Mouse (Mus musculus): ENCODE measurements around the gene Myo10. TPM values are rescaled to one million over a fixed set of nuclear protein-coding genes. Genes with fewer than 3 reads are reported as not detected.

The Myo10 gene
- total RNA-seq, 2 experiments from 2014 or later = 79.9 to 80.3 TPM

- no peak for DNase-seq (ENCODE audit: low spot score in 2 of 2)
Observed at GRCm38 (mm10) chr15:25791660-25792353, 169.5 kb downstream of the Myo10 start.

- no peak for DNase-seq (ENCODE audit: low spot score in 2 of 2)
Observed at GRCm38 (mm10) chr15:25794123-25794522, 171.8 kb downstream of the Myo10 start.

- DNase-seq (ENCODE audit: low spot score in 2 of 2) = no peak
Observed at GRCm38 (mm10) chr15:25795496-25795895, 173.2 kb downstream of the Myo10 start.

- no peak for DNase-seq (ENCODE audit: low spot score in 2 of 2)
Observed at GRCm38 (mm10) chr15:25796353-25796752, 174.0 kb downstream of the Myo10 start.

- no peak for DNase-seq (ENCODE audit: low spot score in 2 of 2)
Observed at GRCm38 (mm10) chr15:25797179-25797578, 174.9 kb downstream of the Myo10 start.

- DNase-seq (ENCODE audit: low spot score in 2 of 2) = no peak
Observed at GRCm38 (mm10) chr15:25797888-25798287, 175.6 kb downstream of the Myo10 start.

- DNase-seq (ENCODE audit: low spot score in 2 of 2) = no peak
Observed at GRCm38 (mm10) chr15:25801726-25802125, 179.4 kb downstream of the Myo10 start.

GRCm38 (mm10) chr15:25802194-25802593 is 179.9 kb downstream of the Myo10 start:
- no peak for DNase-seq (ENCODE audit: low spot score in 2 of 2)

- no peak for DNase-seq (ENCODE audit: low spot score in 2 of 2)
Observed at GRCm38 (mm10) chr15:25803111-25803510, 180.8 kb downstream of the Myo10 start.

- DNase-seq (ENCODE audit: low spot score in 2 of 2) = peak; percentile 73 to 80
Observed at GRCm38 (mm10) chr15:25805336-25806110, 183.2 kb downstream of the Myo10 start.

GRCm38 (mm10) chr15:25806363-25806762 is 184.0 kb downstream of the Myo10 start:
- no peak for DNase-seq (ENCODE audit: low spot score in 2 of 2)

GRCm38 (mm10) chr15:25806878-25807277 is 184.6 kb downstream of the Myo10 start:
- DNase-seq (ENCODE audit: low spot score in 2 of 2) = no peak

GRCm38 (mm10) chr15:25808677-25809460 is 186.5 kb downstream of the Myo10 start:
- no peak for DNase-seq (ENCODE audit: low spot score in 2 of 2)

- DNase-seq (ENCODE audit: low spot score in 2 of 2) = no peak
Observed at GRCm38 (mm10) chr15:25809669-25810068, 187.3 kb downstream of the Myo10 start.

GRCm38 (mm10) chr15:25811834-25812250 is 189.5 kb downstream of the Myo10 start:
- no peak for DNase-seq (ENCODE audit: low spot score in 2 of 2)

GRCm38 (mm10) chr15:25812479-25812878 is 190.2 kb downstream of the Myo10 start:
- DNase-seq (ENCODE audit: low spot score in 2 of 2) = no peak

- no peak for DNase-seq (ENCODE audit: low spot score in 2 of 2)
Observed at GRCm38 (mm10) chr15:25814535-25814934, 192.2 kb downstream of the Myo10 start.

GRCm38 (mm10) chr15:25817191-25817590 is 194.9 kb downstream of the Myo10 start:
- DNase-seq (ENCODE audit: low spot score in 2 of 2) = no peak

- DNase-seq (ENCODE audit: low spot score in 2 of 2) = no peak
Observed at GRCm38 (mm10) chr15:25821981-25822380, 199.7 kb downstream of the Myo10 start.

- no peak for DNase-seq (ENCODE audit: low spot score in 2 of 2)
Observed at GRCm38 (mm10) chr15:25822656-25823055, 200.3 kb downstream of the Myo10 start.

- DNase-seq (ENCODE audit: low spot score in 2 of 2) = no peak
Observed at GRCm38 (mm10) chr15:25826531-25826961, 204.2 kb downstream of the Myo10 start.

- no peak for DNase-seq (ENCODE audit: low spot score in 2 of 2)
Observed at GRCm38 (mm10) chr15:25828464-25828863, 206.1 kb downstream of the Myo10 start.
